Mouse (Mus musculus) thymus, adult 2 months (tissue): ENCODE results near the gene Dis3l.

ENCODE experiments used
- CTCF ChIP-seq: fragments of 200-500 bp; IDR thresholded peaks from 2 replicates; pipeline ENCODE4 v1.5.1; 2012; ENCODE audit warnings: mild to moderate bottlenecking, control low read depth, low read length, moderate library complexity, borderline replicate concordance; ENCODE audit not compliant: control insufficient read depth, poor library complexity, insufficient read depth; ENCODE audit errors: extremely low read depth
- POLR2A ChIP-seq: fragments of 200-500 bp; IDR thresholded peaks from 2 replicates; pipeline ENCODE4 v1.6.1; 2012; ENCODE audit warnings: mild to moderate bottlenecking, low read length, control low read depth, moderate library complexity; ENCODE audit not compliant: control insufficient read depth, poor library complexity, insufficient read depth; ENCODE audit errors: extremely low read depth

GRCm38 (mm10) chr9:64341671-64342070 is 583 bp upstream of the Dis3l start:
- TF ChIP-seq CTCF (no peak), POLR2A (no peak)
